Mouse (Mus musculus): ENCODE data around the gene Enam.
"Not testable (repeated sequence)": the region's sequence is repeated elsewhere in the genome, so short reads cannot be mapped to it uniquely, and the experiment has no call there.

Enam gene

GRCm38 (mm10) chr5:88487675-88488074, at the start of gene Enam:
TSS of gene Enam (plus strand) at chr5:88487975.
- no peak for DNase-seq

DNA sequence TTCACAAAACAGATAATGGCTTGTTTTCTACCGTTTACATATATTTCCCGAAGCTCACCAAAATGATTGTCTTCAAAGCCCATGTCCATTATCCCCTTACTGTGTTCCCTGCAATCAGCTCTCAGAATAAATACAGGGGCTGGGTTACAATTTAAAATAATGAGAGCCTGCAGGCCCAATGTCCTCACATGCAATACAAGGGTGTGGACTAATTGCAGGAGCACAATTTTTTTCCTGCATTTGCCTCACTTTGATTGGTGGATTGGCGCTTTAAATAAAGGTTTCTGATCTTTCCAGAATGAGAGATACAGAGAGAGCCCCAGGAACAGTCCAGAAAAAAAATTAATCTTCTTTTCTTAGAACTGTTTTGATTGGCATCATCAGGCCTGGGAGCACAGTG, 32.1 kb upstream of the Enam start, which contains the start of gene Ambn:
Ambn (plus strand) TSS at position 301 of the 400 bp plus-strand sequence.
- no peak for DNase-seq

DNA sequence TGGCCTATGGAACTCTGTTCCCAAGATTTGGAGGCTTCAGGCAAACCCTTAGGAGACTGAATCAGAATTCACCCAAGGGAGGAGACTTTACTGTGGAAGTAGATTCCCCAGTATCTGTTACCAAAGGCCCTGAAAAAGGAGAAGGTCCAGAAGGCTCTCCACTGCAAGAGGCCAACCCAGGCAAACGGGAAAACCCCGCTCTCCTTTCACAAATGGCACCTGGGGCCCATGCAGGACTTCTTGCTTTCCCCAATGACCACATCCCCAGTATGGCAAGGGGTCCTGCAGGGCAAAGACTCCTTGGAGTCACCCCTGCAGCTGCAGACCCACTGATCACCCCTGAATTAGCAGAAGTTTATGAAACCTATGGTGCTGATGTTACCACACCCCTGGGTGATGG, 20.3 kb upstream of the Enam start:
- DNase-seq: no peak

- no peak for DNase-seq
These were observed 18.7 kb upstream of the Enam start for GRCm38 (mm10) chr5:88468807-88469704.

- DNase-seq: no peak
These were observed 1.2 kb downstream of the Enam start for GRCm38 (mm10) chr5:88489004-88489403.

DNA sequence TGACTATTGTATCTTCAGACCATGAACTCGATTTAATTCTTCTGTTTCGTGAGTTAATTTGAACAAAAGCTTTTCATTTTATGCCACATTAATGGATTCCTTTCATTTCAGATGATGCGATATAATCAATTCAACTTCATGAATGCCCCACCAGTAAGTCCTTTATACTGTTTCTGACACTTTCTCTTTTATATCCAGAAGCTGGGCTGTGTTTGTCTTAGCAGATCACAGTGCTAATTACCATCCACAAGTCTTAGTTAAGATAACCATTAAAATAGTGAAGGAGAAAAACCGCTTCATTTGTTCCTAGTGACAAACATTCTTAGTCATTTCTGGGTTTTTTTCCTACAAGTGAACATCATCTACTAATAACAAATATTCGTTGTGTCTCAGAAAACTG, 3.3 kb downstream of the Enam start:
- DNase-seq: no peak

DNA sequence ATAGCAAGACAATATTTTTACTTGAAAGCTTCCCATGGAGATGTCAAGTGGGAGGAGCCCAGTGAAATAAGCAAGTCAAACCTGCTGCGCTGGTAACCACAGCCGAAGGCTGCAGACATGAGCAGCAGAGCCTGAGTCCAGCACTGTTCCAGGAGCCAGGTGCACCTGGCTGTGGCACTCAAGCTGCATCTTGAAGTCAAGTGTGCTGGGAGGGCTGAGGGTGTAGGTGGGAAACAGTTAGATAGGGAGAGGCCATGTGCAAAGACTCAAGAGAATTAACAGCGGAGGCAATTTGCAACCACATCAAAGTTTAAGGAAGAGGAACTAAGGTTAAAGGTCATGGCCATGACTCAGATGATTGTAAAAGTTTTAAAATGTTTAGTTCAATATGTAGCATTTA, 12.0 kb downstream of the Enam start:
- no peak for DNase-seq

GRCm38 (mm10) chr5:88508555-88508954, 20.8 kb downstream of the Enam start:
- no peak for DNase-seq

GRCm38 (mm10) chr5:88508990-88509389, 21.2 kb downstream of the Enam start:
- no peak for DNase-seq

DNA sequence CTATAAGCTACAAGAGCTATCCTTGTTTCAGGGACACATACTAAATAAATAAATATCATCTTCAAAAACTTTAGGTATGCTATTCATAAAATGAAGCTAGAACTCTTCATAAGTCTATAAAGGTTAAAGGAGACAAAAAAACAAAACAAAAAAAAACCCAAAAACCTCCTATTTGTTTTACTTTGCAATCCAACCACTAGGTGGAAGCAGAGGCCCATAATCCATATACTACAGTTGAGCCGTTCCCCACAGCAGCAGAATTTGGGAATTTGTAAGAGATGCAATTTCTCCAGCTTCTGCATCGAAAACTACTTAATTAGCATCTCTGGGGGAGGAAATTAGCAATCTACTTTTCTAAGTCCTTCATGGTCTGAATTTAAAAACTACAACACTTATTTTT, 31.5 kb downstream of the Enam start:
- DNase-seq: no peak

DNA sequence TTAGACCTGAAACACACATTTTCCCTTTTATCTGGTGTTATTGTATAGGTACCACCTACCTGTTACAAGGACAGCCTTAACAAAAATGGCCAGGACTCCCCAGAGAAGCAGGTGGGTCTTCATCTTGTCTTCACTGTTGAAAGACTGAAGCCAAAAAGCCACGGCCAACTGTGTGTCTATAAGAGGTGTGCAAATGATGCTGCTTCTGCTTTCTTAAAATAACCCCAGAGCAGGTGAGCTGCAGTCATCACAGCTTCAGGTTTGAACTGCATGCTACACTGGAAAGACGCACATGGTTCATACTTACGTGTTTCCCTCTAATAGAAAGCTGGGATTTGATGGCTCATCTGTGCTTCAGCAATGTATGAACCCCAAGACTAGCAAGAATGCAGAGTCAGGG, 39.9 kb downstream of the Enam start, which contains the start of gene Jchain:
Jchain (minus strand) TSS at position 235 of the 400 bp plus-strand sequence.
- no peak for DNase-seq

- no peak for DNase-seq
These were observed 43.1 kb downstream of the Enam start for GRCm38 (mm10) chr5:88530908-88531307.

DNA sequence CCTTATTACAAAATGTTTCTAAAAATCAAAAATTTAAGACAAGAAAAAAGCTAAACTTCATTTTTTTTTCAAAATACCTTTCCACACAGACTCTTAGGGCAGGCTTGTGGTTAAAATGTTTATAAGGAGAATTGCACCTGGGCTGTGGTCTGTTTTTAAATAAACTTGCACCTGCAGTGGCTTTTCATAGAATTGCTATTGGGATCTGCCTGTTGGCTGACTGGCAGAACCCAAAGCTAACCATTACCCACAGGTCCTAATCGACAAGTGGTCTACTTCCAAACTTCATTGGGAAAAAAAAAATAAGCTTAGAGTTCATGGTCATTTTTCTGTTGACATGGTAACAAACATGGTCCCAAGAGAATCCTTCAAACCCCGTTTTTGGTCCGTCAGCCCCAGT, 46.9 kb downstream of the Enam start:
- no peak for DNase-seq

GRCm38 (mm10) chr5:88540845-88541244, 53.1 kb downstream of the Enam start:
- no peak for DNase-seq

DNA sequence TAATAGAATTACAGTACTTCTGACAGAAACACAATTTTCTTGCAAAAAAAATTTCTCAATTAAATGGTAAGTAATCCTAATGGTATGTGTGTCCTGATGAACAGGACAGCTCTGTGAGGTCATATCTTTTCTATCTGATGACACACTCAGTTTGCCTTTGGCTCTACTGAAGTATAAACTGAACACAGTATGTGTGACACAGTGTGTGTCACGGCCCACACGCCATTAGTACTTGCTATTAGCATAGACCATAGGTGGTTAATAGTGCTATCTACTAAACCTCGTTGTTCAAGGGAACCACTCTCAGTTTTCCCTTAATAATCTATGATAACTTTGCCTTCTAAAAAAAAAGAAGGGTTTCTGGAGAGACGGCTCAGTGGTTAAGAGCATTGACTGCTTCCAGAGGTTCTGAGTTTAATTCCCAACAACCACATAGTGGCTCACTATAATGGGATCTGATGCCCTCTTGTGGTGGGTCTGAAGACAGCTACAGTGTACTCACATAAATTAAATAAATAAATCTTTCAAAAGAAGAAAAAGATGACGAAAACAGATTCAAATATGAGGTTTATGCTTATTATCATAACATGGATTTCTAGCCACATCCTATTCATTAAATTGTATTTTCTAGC, 55.0 kb downstream of the Enam start:
- no peak for DNase-seq

DNA sequence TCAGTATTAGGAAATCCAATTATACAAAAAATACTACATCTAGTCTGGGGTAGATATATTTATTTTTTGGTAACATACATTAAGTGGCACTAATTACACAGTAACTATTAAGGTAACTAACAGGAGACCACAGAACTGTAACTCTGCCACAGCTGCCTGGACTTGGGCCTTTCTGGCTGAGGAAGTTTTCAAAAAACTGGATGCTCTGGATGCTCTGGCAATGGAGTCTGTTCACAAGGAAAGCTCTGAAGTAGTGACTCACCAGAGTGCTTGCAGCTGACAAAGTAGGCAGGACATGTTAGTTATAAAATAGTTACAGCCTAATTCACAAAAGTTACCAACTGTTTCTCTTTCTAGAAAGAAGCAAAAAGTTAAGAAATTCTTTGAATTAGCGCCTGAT, 56.6 kb downstream of the Enam start:
- DNase-seq: not testable (repeated sequence)

DNA sequence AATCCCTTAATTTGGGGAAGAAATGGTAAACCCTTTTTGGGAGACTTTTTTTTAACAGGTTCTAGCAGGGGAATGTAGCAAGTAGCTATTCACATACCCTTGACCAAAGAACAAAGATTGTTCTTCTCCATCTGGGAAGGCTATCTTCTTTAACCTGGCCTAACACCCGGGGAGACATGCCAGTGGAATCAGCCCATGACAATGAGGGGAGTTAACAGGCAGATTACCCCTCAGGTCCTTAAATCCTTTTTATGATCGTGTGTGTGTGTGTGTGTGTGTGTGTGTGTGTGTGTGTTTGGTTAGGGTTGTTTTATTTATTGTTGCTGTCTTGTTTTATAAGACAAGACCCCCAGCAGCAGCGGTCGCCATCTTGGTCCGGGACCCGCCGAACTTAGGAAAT, 57.8 kb downstream of the Enam start:
- no peak for DNase-seq

DNA sequence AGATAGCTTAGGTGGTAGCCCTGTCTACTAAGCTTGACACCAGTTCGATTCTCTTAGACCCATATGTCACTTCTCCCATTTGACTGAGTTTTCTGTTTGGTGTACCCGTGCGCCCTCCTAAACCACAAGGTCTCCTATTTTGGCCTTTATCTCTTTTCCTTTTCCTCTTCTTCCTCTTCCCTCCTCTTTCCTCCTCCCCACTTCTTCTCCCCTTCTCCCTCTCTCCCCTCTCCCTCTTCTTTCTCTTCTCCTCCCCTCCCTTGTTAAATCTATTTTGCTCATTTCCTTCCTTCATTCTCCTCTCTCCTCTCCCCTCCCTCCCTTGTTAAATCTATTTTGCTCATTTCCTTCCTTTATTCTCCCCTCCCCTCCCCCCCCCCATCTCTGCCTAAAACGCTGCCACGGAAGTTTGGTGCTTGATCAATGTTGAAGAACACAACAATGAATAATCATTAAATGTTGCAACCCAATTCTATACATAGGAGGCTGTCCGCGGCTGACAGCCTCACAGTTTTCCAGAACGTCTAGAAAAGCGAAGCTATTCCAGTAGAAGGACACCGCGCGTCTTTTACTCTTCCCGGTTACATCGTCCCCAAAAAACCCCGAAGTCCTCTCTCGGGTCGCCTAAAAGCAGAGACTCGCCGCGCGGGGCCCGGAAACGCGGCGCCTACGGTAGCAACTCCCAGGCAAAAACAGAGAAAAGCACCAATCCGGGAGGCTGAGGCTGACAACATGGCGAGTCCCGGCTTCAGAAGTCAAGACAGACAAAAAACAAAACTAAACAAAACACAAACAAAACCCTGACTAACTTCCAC, 65.7 kb downstream of the Enam start:
- no peak for DNase-seq

DNA sequence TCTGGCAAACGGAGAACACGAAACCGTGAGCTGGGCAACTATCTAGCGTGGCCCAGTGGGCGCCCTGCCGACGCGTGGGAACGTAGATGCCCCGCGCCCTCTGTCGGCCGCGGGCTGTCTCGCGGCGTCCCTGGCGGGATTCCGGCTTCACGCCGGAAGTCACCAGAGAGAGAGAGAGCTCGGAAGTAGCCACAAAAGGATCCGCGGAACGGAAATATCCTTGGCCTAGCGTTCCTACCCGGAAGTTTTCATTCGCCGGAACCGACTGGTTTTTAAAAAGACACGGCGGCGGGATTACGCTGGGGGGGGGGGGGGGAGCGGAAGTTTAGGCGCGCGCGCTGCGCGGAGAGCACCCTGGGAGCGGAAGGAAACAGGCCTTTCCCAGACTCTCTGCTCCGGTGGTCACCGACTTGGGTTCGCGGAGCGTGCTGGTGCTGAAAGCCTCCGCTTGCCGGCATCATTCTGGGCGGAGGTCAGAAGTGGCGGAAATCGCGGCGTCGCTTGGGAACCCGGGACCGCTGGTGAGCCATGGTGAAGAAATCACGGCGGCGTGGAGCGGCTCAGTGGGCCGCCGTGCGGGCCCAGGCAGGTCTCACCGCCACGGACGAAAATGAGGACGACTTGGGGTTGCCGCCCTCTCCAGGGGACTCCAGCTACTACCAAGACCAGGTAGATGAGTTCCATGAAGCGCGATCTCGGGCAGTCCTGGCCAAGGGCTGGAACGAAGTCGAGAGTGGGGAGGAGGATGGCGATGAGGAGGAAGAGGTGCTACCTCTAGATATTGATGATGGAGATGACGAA, 66.5 kb downstream of the Enam start, which contains the start of gene Utp3:
Utp3 (plus strand) TSS at position 377 of the 801 bp plus-strand sequence.
- DNase-seq: peak; percentile 94

All from cerebellum, adult 11-12 months (tissue).